ENCODE assay signal across 23 mouse cellular contexts in the genomic region with DNA sequence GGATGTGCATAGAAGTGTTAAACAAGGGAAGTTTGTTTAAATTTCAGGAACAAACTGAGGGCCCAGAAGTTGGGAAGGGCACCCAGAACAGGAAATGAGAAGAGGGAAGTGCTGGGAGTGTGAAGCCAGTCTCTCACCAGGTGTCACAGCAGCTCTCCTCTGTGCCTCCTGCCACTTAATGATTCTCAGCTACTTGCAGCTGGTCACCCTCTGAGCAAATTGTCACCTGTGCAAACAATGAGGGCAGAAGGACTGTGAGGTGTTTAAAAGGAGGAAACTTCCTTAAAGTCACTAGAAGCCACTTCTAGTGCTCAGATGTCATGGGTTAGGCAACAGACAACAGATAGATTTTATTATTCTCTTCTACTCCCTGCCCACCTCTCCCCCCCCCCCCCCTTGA. TPM values are rescaled to one million over a fixed set of nuclear protein-coding genes. Genes with fewer than 3 reads are reported as not detected.
"Had no signal": no experiment of that assay in that cellular context is flagged by ENCODE, and none has a peak within 500 bp of the region (broad histone marks: within the 10 kb centered on the region; RNA-seq: fewer than 3 reads in every experiment).

No protein-coding gene starts in this region.

- H3K4me1 ChIP-seq: stomach, embryonic 15.5 days had no signal

- H3K4me2 ChIP-seq: kidney, embryonic 15.5 days; limb, embryonic 12.5 days; limb, embryonic 15.5 days; liver, embryonic 11.5 days; lung, embryonic 14.5 days; midbrain, embryonic 11.5 days had no signal

- H3K27ac ChIP-seq: kidney, embryonic 15.5 days; limb, embryonic 12.5 days; limb, embryonic 15.5 days; liver, embryonic 14.5 days; stomach, embryonic 15.5 days had no signal

- H3K9ac ChIP-seq: kidney, embryonic 15.5 days; limb, embryonic 12.5 days; limb, embryonic 15.5 days; liver, embryonic 14.5 days; liver, postnatal 0 days; lung, embryonic 14.5 days; stomach, embryonic 15.5 days had no signal

- ATAC-seq: liver, postnatal 0 days; lung, postnatal 0 days had no signal

- H3K36me3 ChIP-seq: kidney, embryonic 15.5 days; limb, embryonic 12.5 days; limb, embryonic 15.5 days; stomach, embryonic 15.5 days had no signal

- DNase-seq: kidney, adult 2 months; kidney, postnatal 10 days; kidney, postnatal 36 days; left cerebral cortex, postnatal 4 days; liver, postnatal 0 days; lung, postnatal 4 days; midbrain, embryonic 14.5 days; thymus, adult 18-20 months; thymus, postnatal 36 days had no signal

- H3K9me3 ChIP-seq: kidney, embryonic 15.5 days; limb, embryonic 15.5 days; stomach, embryonic 15.5 days had no signal

- H3K4me3 ChIP-seq: kidney, embryonic 15.5 days; limb, embryonic 12.5 days; limb, embryonic 15.5 days had no signal

RNA-seq across cellular contexts. Expression of gene Ttc6, which starts 8.5 kb away (rescaled TPM):
- total RNA-seq: megakaryocyte progenitor cell, adult 5-6 weeks; megakaryocyte-erythroid progenitor cell, adult 5-6 weeks had no signal

RNA-seq across cellular contexts. Expression of gene Foxa1, which starts 25.7 kb away (rescaled TPM):
- total RNA-seq: layer of hippocampus, adult 18-20 months; layer of hippocampus, postnatal 14 days; left cerebral cortex, postnatal 14 days; left cerebral cortex, postnatal 4 days; megakaryocyte-erythroid progenitor cell, adult 5-6 weeks had no signal
- polyA plus RNA-seq: limb, embryonic 12.5 days; limb, embryonic 15.5 days had no signal
